Mouse (Mus musculus): ENCODE results near the gene Olfr1392.

GRCm38 (mm10) chr11:49262286-49262685, 22.8 kb upstream of the Olfr1392 start:
- TF ChIP-seq CTCF (IDR thresholded peaks at IDR 0.05; ENCODE audit: low read depth), result no peak
- TF ChIP-seq EP300 (optimal IDR thresholded peaks at IDR 0.05), result no peak

All from stomach, postnatal 0 days (tissue).